Mouse (Mus musculus) forebrain, embryonic 15.5 days (tissue): Measurements from ENCODE around the gene Tdrd9. TPM values are rescaled to one million over a fixed set of nuclear protein-coding genes. Genes with fewer than 3 reads are reported as not detected.

Experiments used
- ATAC-seq: fragments of 200-750 bp; cut with Nextera tagmentation; replicated peaks from 2 replicates; pipeline ENCODE4 v1.8.0; 2017; ENCODE audit warnings: mild to moderate bottlenecking, moderate TSS enrichment, moderate library complexity
- H3K27ac ChIP-seq: fragments of 300-500 bp; sonication (generic); replicated peaks from 2 replicates; pipeline ENCODE4 v1.5.1; 2015; ENCODE audit warnings: mild to moderate bottlenecking, inconsistent platforms
- H3K27me3 ChIP-seq: fragments of 300-500 bp; sonication (generic); 2 replicates; pipeline ENCODE4 v1.6.1; 2015; ENCODE audit warnings: inconsistent platforms
- H3K36me3 ChIP-seq: fragments of 300-500 bp; sonication (generic); 2 replicates; pipeline ENCODE4 v1.6.1; 2015; ENCODE audit warnings: mild to moderate bottlenecking, inconsistent platforms
- H3K4me1 ChIP-seq: fragments of 300-500 bp; sonication (generic); 2 replicates; pipeline ENCODE4 v1.6.1; 2015; ENCODE audit warnings: inconsistent platforms
- H3K4me2 ChIP-seq: fragments of 300-500 bp; sonication (generic); replicated peaks from 2 replicates; pipeline ENCODE4 v1.6.1; 2015; ENCODE audit warnings: mild to moderate bottlenecking, inconsistent platforms
- H3K4me3 ChIP-seq: fragments of 300-500 bp; sonication (generic); 2 replicates; pipeline ENCODE4 v1.5.1; 2015; ENCODE audit warnings: mild to moderate bottlenecking, inconsistent platforms
- H3K9ac ChIP-seq: fragments of 300-500 bp; sonication (generic); replicated peaks from 2 replicates; pipeline ENCODE4 v1.6.1; 2015; ENCODE audit warnings: mild to moderate bottlenecking, inconsistent platforms
- H3K9me3 ChIP-seq: fragments of 300-500 bp; sonication (generic); 2 replicates; pipeline ENCODE4 v1.6.1; 2016; ENCODE audit warnings: inconsistent platforms
- WGBS: fragments of 180-500 bp; shearing (Covaris S2); methylation state at CpG from one replicate; pipeline ENCODE4 v1.1.7; 2015; ENCODE audit warnings: mixed read lengths; 5-methylcytosine and 5-hydroxymethylcytosine counted together
- microRNA-seq: library from miRNA; unstranded; fragments of <30 nt; microRNA quantifications from one replicate; pipeline ENCODE4, GENCODE M21; 2016
- polyA plus RNA-seq: library from polyadenylated mRNA; unstranded; fragments of >200 nt; fragmentation: Nextera tagmentation; extraction: Ambion mirVana; gene quantifications from 2 replicates; pipeline ENCODE4 v1.2.1, GENCODE M21; 2015

Gene Tdrd9
- polyA plus RNA-seq, 1 experiment from 2014 or later, result 0.34 TPM

- Histone ChIP-seq H3K4me3 (no peak overlapping the region), H3K27ac (no peak overlapping the region), H3K36me3 (no peaks in the 10 kb centered on the region), H3K4me2 (no peak overlapping the region), H3K27me3 (no peaks in the 10 kb centered on the region), H3K4me1 (no peaks in the 10 kb centered on the region), H3K9ac (no peak overlapping the region), H3K9me3 (no peaks in the 10 kb centered on the region)
- ATAC-seq, result peak; percentile 70
- 11% methylated on average over 7 of the region's 7 CpGs for WGBS
Measured at GRCm38 (mm10) chr12:112113710-112114109, 142.4 kb downstream of the Tdrd9 start.

GRCm38 (mm10) chr12:112117006-112117405 is 145.6 kb downstream of the Tdrd9 start:
- Histone ChIP-seq H3K4me2 (no peak overlapping the region), H3K9ac (no peak overlapping the region), H3K9me3 (no peaks in the 10 kb centered on the region), H3K27ac (no peak overlapping the region), H3K4me3 (no peak overlapping the region), H3K4me1 (no peaks in the 10 kb centered on the region), H3K36me3 (no peaks in the 10 kb centered on the region), H3K27me3 (no peaks in the 10 kb centered on the region)
- no peak for ATAC-seq
- 74% methylated on average over 5 of the region's 5 CpGs for WGBS

GRCm38 (mm10) chr12:112117649-112118048 is 146.3 kb downstream of the Tdrd9 start:
- Histone ChIP-seq H3K36me3 (no peaks in the 10 kb centered on the region), H3K27ac (no peak overlapping the region), H3K4me1 (no peaks in the 10 kb centered on the region), H3K27me3 (no peaks in the 10 kb centered on the region), H3K4me2 (no peak overlapping the region), H3K9me3 (no peaks in the 10 kb centered on the region), H3K4me3 (no peak overlapping the region), H3K9ac (no peak overlapping the region)
- ATAC-seq, result no peak
- WGBS, result 89% methylated on average over 7 of the region's 7 CpGs

Small RNA genes lying within 50 kb of the gene (microRNA-seq; reads per million reads assigned to microRNA genes)
- gene Mir3073a, result not detected
- not detected for gene Mir3073b

Other genes starting within 250 kb of the Tdrd9 start
- 430 and 440 TPM in 2 replicates for gene Klc1, start 212.7 kb upstream of the Tdrd9 start, polyA plus RNA-seq
- 4.5 and 4.8 TPM in 2 replicates for gene Xrcc3, start 157.7 kb upstream of the Tdrd9 start, polyA plus RNA-seq
- 39.0 and 41.7 TPM in 2 replicates for gene Zfyve21, start 157.4 kb upstream of the Tdrd9 start, polyA plus RNA-seq
- gene Ppp1r13b, start 63.4 kb upstream of the Tdrd9 start, polyA plus RNA-seq, result 21.4 and 22.6 TPM in 2 replicates
- gene Atp5mpl, start 4.6 kb upstream of the Tdrd9 start, polyA plus RNA-seq, result 615 and 675 TPM in 2 replicates
- gene Rd3l, start 9.8 kb downstream of the Tdrd9 start, polyA plus RNA-seq, result not detected in 2 replicates
- 0.20 and 0.22 TPM in 2 replicates for gene Aspg, start 135.1 kb downstream of the Tdrd9 start, polyA plus RNA-seq
- gene Kif26a, start 174.6 kb downstream of the Tdrd9 start, polyA plus RNA-seq, result 16.1 and 18.0 TPM in 2 replicates